Mouse (Mus musculus): ENCODE data around the gene Galns. TPM values are rescaled to one million over a fixed set of nuclear protein-coding genes. Genes with fewer than 3 reads are reported as not detected.

The Galns gene
- polyA plus RNA-seq, 1 experiment from 2014 or later: 14.3 TPM

- H3K27ac ChIP-seq (ENCODE audit: low read length): no peak overlapping the region
- no peaks in the 10 kb centered on the region for H3K9me3 ChIP-seq (ENCODE audit: low read length)
- ATAC-seq: no peak
These were observed 15.6 kb upstream of the Galns start for GRCm38 (mm10) chr8:122626896-122627295.

GRCm38 (mm10) chr8:122625811-122626210 is 14.5 kb upstream of the Galns start:
- ATAC-seq: no peak
- Histone ChIP-seq H3K9me3 (ENCODE audit: low read length) (no peaks in the 10 kb centered on the region), H3K27me3 (replicated peaks; ENCODE audit: insufficient read depth, low read length) (no peaks in the 10 kb centered on the region), H3K4me1 (ENCODE audit: insufficient read depth, low read depth, low read length) (no peaks in the 10 kb centered on the region), H3K4me2 (replicated peaks; ENCODE audit: low read depth, low read length) (no peak overlapping the region), H3K27ac (ENCODE audit: low read length) (no peak overlapping the region), H3K36me3 (ENCODE audit: insufficient read depth, low read length) (no peaks in the 10 kb centered on the region), H3K9ac (replicated peaks; ENCODE audit: low read depth) (no peak overlapping the region), H3K4me3 (ENCODE audit: low read depth, low read length) (no peak overlapping the region)
- DNase-seq (ENCODE audit: low spot score): no peak
- 78% methylated on average over 9 of the region's 9 CpGs for WGBS
- TF ChIP-seq EP300 (IDR thresholded peaks at IDR 0.05) (no peak), CTCF (IDR thresholded peaks at IDR 0.05) (no peak)

More at GRCm38 (mm10) chr8:122626896-122627295, 15.6 kb upstream of the Galns start:
- H3K4me2 ChIP-seq (replicated peaks; ENCODE audit: low read depth, low read length): no peak overlapping the region
- no peaks in the 10 kb centered on the region for H3K27me3 ChIP-seq (replicated peaks; ENCODE audit: insufficient read depth, low read length)
- TF ChIP-seq EP300 (IDR thresholded peaks at IDR 0.05): no peak
- TF ChIP-seq CTCF (IDR thresholded peaks at IDR 0.05): no peak
- no peak overlapping the region for H3K9ac ChIP-seq (replicated peaks; ENCODE audit: low read depth)
- no peak overlapping the region for H3K4me3 ChIP-seq (ENCODE audit: low read depth, low read length)
- no peak for DNase-seq (ENCODE audit: low spot score)
- WGBS: 77% methylated on average over 2 of the region's 2 CpGs
- no peaks in the 10 kb centered on the region for H3K4me1 ChIP-seq (ENCODE audit: insufficient read depth, low read depth, low read length)
- H3K36me3 ChIP-seq (ENCODE audit: insufficient read depth, low read length): no peaks in the 10 kb centered on the region

- Histone ChIP-seq H3K27me3 (replicated peaks; ENCODE audit: insufficient read depth, low read length) (no peaks in the 10 kb centered on the region), H3K4me2 (replicated peaks; ENCODE audit: low read depth, low read length) (no peak overlapping the region), H3K9ac (replicated peaks; ENCODE audit: low read depth) (no peak overlapping the region), H3K9me3 (ENCODE audit: low read length) (no peaks in the 10 kb centered on the region), H3K36me3 (ENCODE audit: insufficient read depth, low read length) (no peaks in the 10 kb centered on the region), H3K4me1 (ENCODE audit: insufficient read depth, low read depth, low read length) (no peaks in the 10 kb centered on the region), H3K4me3 (ENCODE audit: low read depth, low read length) (no peak overlapping the region), H3K27ac (ENCODE audit: low read length) (no peak overlapping the region)
- ATAC-seq (no peak), DNase-seq (ENCODE audit: low spot score) (no peak)
- TF ChIP-seq CTCF (IDR thresholded peaks at IDR 0.05) (peak; percentile 54), EP300 (IDR thresholded peaks at IDR 0.05) (no peak)
- WGBS: 57% methylated on average over 5 of the region's 5 CpGs
These were observed 13.4 kb upstream of the Galns start for GRCm38 (mm10) chr8:122624653-122625052.

GRCm38 (mm10) chr8:122623844-122624642 is 12.8 kb upstream of the Galns start:
- Histone ChIP-seq H3K27ac (ENCODE audit: low read length) (no peak overlapping the region), H3K4me2 (replicated peaks; ENCODE audit: low read depth, low read length) (no peak overlapping the region), H3K36me3 (ENCODE audit: insufficient read depth, low read length) (no peaks in the 10 kb centered on the region), H3K4me1 (ENCODE audit: insufficient read depth, low read depth, low read length) (no peaks in the 10 kb centered on the region), H3K9ac (replicated peaks; ENCODE audit: low read depth) (no peak overlapping the region), H3K4me3 (ENCODE audit: low read depth, low read length) (no peak overlapping the region), H3K9me3 (ENCODE audit: low read length) (no peaks in the 10 kb centered on the region), H3K27me3 (replicated peaks; ENCODE audit: insufficient read depth, low read length) (no peaks in the 10 kb centered on the region)
- TF ChIP-seq EP300 (IDR thresholded peaks at IDR 0.05) (no peak), CTCF (IDR thresholded peaks at IDR 0.05) (no peak)
- ATAC-seq (no peak), DNase-seq (ENCODE audit: low spot score) (no peak)
- WGBS: 86% methylated on average over 17 of the region's 17 CpGs

GRCm38 (mm10) chr8:122622727-122623126 is 11.5 kb upstream of the Galns start, which contains the start of gene Pabpn1l:
TSS of gene Pabpn1l (minus strand) at chr8:122622739.
- H3K4me2 ChIP-seq (replicated peaks; ENCODE audit: low read depth, low read length): no peak within 1 kb of the TSS
- H3K27ac ChIP-seq (ENCODE audit: low read length): no peak within 1 kb of the TSS
- no peak for TF ChIP-seq CTCF (IDR thresholded peaks at IDR 0.05)
- no peak for TF ChIP-seq EP300 (IDR thresholded peaks at IDR 0.05)
- H3K4me3 ChIP-seq (ENCODE audit: low read depth, low read length): no peak within 1 kb of the TSS
- no peak within 1 kb of the TSS for H3K9ac ChIP-seq (replicated peaks; ENCODE audit: low read depth)
- DNase-seq (ENCODE audit: low spot score): no peak
- H3K4me1 ChIP-seq (ENCODE audit: insufficient read depth, low read depth, low read length): no peaks in the 10 kb centered on the region
- H3K27me3 ChIP-seq (replicated peaks; ENCODE audit: insufficient read depth, low read length): no peaks in the 10 kb centered on the region
- no peak for ATAC-seq
- H3K9me3 ChIP-seq (ENCODE audit: low read length): no peaks in the 10 kb centered on the region
- WGBS: 61% methylated on average over 6 of the region's 6 CpGs
- H3K36me3 ChIP-seq (ENCODE audit: insufficient read depth, low read length): no peaks in the 10 kb centered on the region

- Histone ChIP-seq H3K9me3 (ENCODE audit: low read length) (no peaks in the 10 kb centered on the region), H3K27ac (ENCODE audit: low read length) (no peak overlapping the region)
- TF ChIP-seq CTCF (IDR thresholded peaks at IDR 0.05): no peak
- TF ChIP-seq EP300 (IDR thresholded peaks at IDR 0.05): no peak
These were observed 9.2 kb upstream of the Galns start for GRCm38 (mm10) chr8:122620446-122620845.

More at GRCm38 (mm10) chr8:122620446-122620845, 9.2 kb upstream of the Galns start:
- ATAC-seq: no peak
- Histone ChIP-seq H3K36me3 (ENCODE audit: insufficient read depth, low read length) (no peaks in the 10 kb centered on the region), H3K9ac (replicated peaks; ENCODE audit: low read depth) (no peak overlapping the region), H3K4me1 (ENCODE audit: insufficient read depth, low read depth, low read length) (no peaks in the 10 kb centered on the region), H3K27me3 (replicated peaks; ENCODE audit: insufficient read depth, low read length) (no peaks in the 10 kb centered on the region), H3K4me2 (replicated peaks; ENCODE audit: low read depth, low read length) (no peak overlapping the region), H3K4me3 (ENCODE audit: low read depth, low read length) (no peak overlapping the region)
- DNase-seq (ENCODE audit: low spot score): no peak
- WGBS: 35% methylated on average over 5 of the region's 5 CpGs

All from lung, postnatal 0 days (tissue).